Comparison of ENCODE assay signal across 9 mouse cellular contexts in the genomic region with DNA sequence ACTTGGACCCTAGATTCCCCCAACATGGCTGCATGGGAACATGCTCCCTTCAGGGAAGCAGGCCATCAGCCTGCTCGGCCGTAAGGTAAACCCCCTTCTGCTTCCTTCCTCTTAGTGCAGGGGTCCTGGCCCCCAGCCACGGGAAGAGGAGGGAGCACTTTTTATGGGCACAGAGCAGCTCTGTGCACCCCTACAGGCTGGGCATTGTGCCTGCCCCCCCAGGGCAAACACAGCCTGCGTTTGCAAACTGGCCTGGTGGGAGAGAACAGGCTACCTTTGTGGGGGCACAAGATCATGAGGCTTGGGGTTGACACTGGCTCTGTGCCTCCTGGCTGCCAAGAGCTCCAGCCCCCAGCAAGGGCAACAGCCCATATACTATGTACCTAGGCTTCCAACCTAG. TPM values are rescaled to one million over a fixed set of nuclear protein-coding genes. Genes with fewer than 3 reads are reported as not detected.
DNase-seq lines count a peak whose midpoint lies in the region; ATAC-seq and TF ChIP-seq lines count a peak whose summit lies in the region.
"Had no signal": no experiment of that assay in that cellular context is flagged by ENCODE, and none has a peak within 500 bp of the region (broad histone marks: within the 10 kb centered on the region; RNA-seq: fewer than 3 reads in every experiment).

No protein-coding gene starts in this region.

- peaks cover 42% of the 10 kb centered on the region for H3K4me1 ChIP-seq in heart, embryonic 12.5 days (replicated peaks)
- H3K4me1 ChIP-seq in limb, embryonic 13.5 days: peaks cover 65% of the 10 kb centered on the region
- peaks cover 8% of the 10 kb centered on the region for H3K4me1 ChIP-seq in stomach, postnatal 0 days (replicated peaks; ENCODE audit: control insufficient read depth, insufficient read depth)

- ATAC-seq in heart, embryonic 12.5 days (ENCODE audit: insufficient number of reproducible peaks, low FRiP score): no peak
- no peak for ATAC-seq in limb, embryonic 13.5 days (ENCODE audit: low FRiP score, low read depth)
- no peak for ATAC-seq in stomach, postnatal 0 days (ENCODE audit: low FRiP score, low TSS enrichment)

- H3K27me3 ChIP-seq in heart, embryonic 12.5 days (replicated peaks): no peaks in the 10 kb centered on the region
- no peaks in the 10 kb centered on the region for H3K27me3 ChIP-seq in limb, embryonic 13.5 days
- H3K27me3 ChIP-seq in stomach, postnatal 0 days (ENCODE audit: control insufficient read depth, insufficient read depth, low read length): no peaks in the 10 kb centered on the region

- no peaks in the 10 kb centered on the region for H3K9me3 ChIP-seq in heart, embryonic 12.5 days (replicated peaks)
- H3K9me3 ChIP-seq in limb, embryonic 13.5 days: no peaks in the 10 kb centered on the region
- H3K9me3 ChIP-seq in stomach, postnatal 0 days (ENCODE audit: control insufficient read depth, low read length): no peaks in the 10 kb centered on the region

- H3K36me3 ChIP-seq in heart, embryonic 12.5 days: peaks cover 55% of the 10 kb centered on the region
- H3K36me3 ChIP-seq in limb, embryonic 13.5 days: peaks cover 52% of the 10 kb centered on the region
- H3K36me3 ChIP-seq in stomach, postnatal 0 days (ENCODE audit: control insufficient read depth, insufficient read depth, low read length): peaks cover 18% of the 10 kb centered on the region

- 0 out of 2 replicates have a peak overlapping the region, but pooled peaks have one; percentile 91 for H3K9ac ChIP-seq in heart, embryonic 12.5 days
- peak overlapping the region; percentile 99; the same call in 1 of the 2 replicates for H3K9ac ChIP-seq in limb, embryonic 13.5 days
- no peak overlapping the region for H3K9ac ChIP-seq in stomach, postnatal 0 days (ENCODE audit: low read length)

- TF ChIP-seq EP300 in stomach, postnatal 0 days (optimal IDR thresholded peaks at IDR 0.05): no peak

- TF ChIP-seq CTCF in stomach, postnatal 0 days (IDR thresholded peaks at IDR 0.05; ENCODE audit: low read depth): no peak

- DNase-seq in heart, postnatal 14 days: no peak
- DNase-seq in right cerebral cortex, postnatal 10 days (ENCODE audit: low spot score in 2 of 2): peak; percentile 83
- DNase-seq in right cerebral cortex, adult 18-20 months: no peak
- peak; percentile 22 for DNase-seq in stomach, postnatal 0 days (ENCODE audit: low spot score)
- DNase-seq in left cerebral cortex, postnatal 36 days (ENCODE audit: low spot score in 2 of 2): no peak
- DNase-seq in left cerebral cortex, adult 9 months (ENCODE audit: low spot score in 2 of 2): no peak
- DNase-seq: cerebellum, adult 11 months had no signal

- H3K4me2 ChIP-seq in heart, embryonic 12.5 days: peak overlapping the region; percentile 81
- H3K4me2 ChIP-seq in limb, embryonic 13.5 days (replicated peaks): peak overlapping the region; percentile 91
- H3K4me2 ChIP-seq in stomach, postnatal 0 days (replicated peaks; ENCODE audit: low read depth): no peak overlapping the region

- 0 out of 2 replicates have a peak overlapping the region, but pooled peaks have one; percentile 3 for H3K4me3 ChIP-seq in heart, embryonic 12.5 days
- peak overlapping the region; percentile 100 for H3K4me3 ChIP-seq in limb, embryonic 13.5 days
- H3K4me3 ChIP-seq in stomach, postnatal 0 days (ENCODE audit: low read depth, low read length): no peak overlapping the region

- peak overlapping the region; percentile 19; the same call in 1 of the 2 replicates for H3K27ac ChIP-seq in heart, embryonic 12.5 days (ENCODE audit: poor library complexity, severe bottlenecking)
- peak overlapping the region; percentile 100 for H3K27ac ChIP-seq in limb, embryonic 13.5 days
- H3K27ac ChIP-seq in stomach, postnatal 0 days (replicated peaks): peak overlapping the region; percentile 9; the same call in 1 of the 2 replicates

- WGBS in heart, embryonic 12.5 days: 78% methylated on average over 4 of the region's 4 CpGs
- 41% methylated on average over 4 of the region's 4 CpGs for WGBS in limb, embryonic 13.5 days
- 30% methylated on average over 4 of the region's 4 CpGs for WGBS in stomach, postnatal 0 days

- intact Hi-C loops in heart, postnatal 14 days (cut with DNase I): no loop called here
- intact Hi-C loops in left cerebral cortex, postnatal 36 days (cut with DNase I): no loop called here

RNA-seq across cellular contexts. Expression of gene Traf4, which starts 3.4 kb away (rescaled TPM):
- 51.8 and 52.5 TPM in 2 replicates for polyA plus RNA-seq in heart, embryonic 12.5 days (2016; fragmentation: Nextera tagmentation; extraction: Ambion mirVana)
- total RNA-seq in heart, postnatal 14 days (2021): 10 to 100 TPM; 10.3 to 11.2 TPM
- 108 and 109 TPM in 2 replicates for polyA plus RNA-seq in limb, embryonic 13.5 days (2015; fragmentation: Nextera tagmentation; extraction: Ambion mirVana)
- polyA plus RNA-seq in stomach, postnatal 0 days (2015; fragmentation: Nextera tagmentation; extraction: Ambion mirVana): 22.4 and 26.9 TPM in 2 replicates
- total RNA-seq in left cerebral cortex, postnatal 36 days (2021): 10 to 100 TPM; 10.5 to 12.5 TPM

RNA-seq across cellular contexts. Expression of gene Nek8, which starts 14.5 kb away (rescaled TPM):
- 12.1 and 16.5 TPM in 2 replicates for polyA plus RNA-seq in heart, embryonic 12.5 days (2016; fragmentation: Nextera tagmentation; extraction: Ambion mirVana)
- 1 to 10 TPM; 4.8 to 6.2 TPM for total RNA-seq in heart, postnatal 14 days (2021)
- polyA plus RNA-seq in limb, embryonic 13.5 days (2015; fragmentation: Nextera tagmentation; extraction: Ambion mirVana): 20.1 and 20.7 TPM in 2 replicates
- polyA plus RNA-seq in stomach, postnatal 0 days (2015; fragmentation: Nextera tagmentation; extraction: Ambion mirVana): 6.4 and 7.4 TPM in 2 replicates
- total RNA-seq in left cerebral cortex, postnatal 36 days (2021): 1 to 10 TPM; 2.7 to 3.2 TPM

RNA-seq across cellular contexts. Expression of gene Tlcd1, which starts 14.5 kb away (rescaled TPM):
- 11.7 and 14.2 TPM in 2 replicates for polyA plus RNA-seq in heart, embryonic 12.5 days (2016; fragmentation: Nextera tagmentation; extraction: Ambion mirVana)
- total RNA-seq in heart, postnatal 14 days (2021): 1 to 10 TPM; 6.5 to 7.6 TPM
- 13.5 and 14.1 TPM in 2 replicates for polyA plus RNA-seq in limb, embryonic 13.5 days (2015; fragmentation: Nextera tagmentation; extraction: Ambion mirVana)
- 41.3 and 45.6 TPM in 2 replicates for polyA plus RNA-seq in stomach, postnatal 0 days (2015; fragmentation: Nextera tagmentation; extraction: Ambion mirVana)
- total RNA-seq in left cerebral cortex, postnatal 36 days (2021): 10 to 100 TPM; 32.5 to 36.1 TPM

RNA-seq across cellular contexts. Expression of gene Rpl23a, which starts 21.4 kb away (rescaled TPM):
- polyA plus RNA-seq in heart, embryonic 12.5 days (2016; fragmentation: Nextera tagmentation; extraction: Ambion mirVana): 847 and 859 TPM in 2 replicates
- total RNA-seq in heart, postnatal 14 days (2021): 100 to 1,000 TPM; 776 to 812 TPM
- polyA plus RNA-seq in limb, embryonic 13.5 days (2015; fragmentation: Nextera tagmentation; extraction: Ambion mirVana): 1,373 and 1,384 TPM in 2 replicates
- 1,145 and 1,168 TPM in 2 replicates for polyA plus RNA-seq in stomach, postnatal 0 days (2015; fragmentation: Nextera tagmentation; extraction: Ambion mirVana)
- 100 to 1,000 TPM; 673 to 732 TPM for total RNA-seq in left cerebral cortex, postnatal 36 days (2021)

RNA-seq across cellular contexts. Expression of gene Rab34, which starts 26.3 kb away (rescaled TPM):
- 53.3 and 54.6 TPM in 2 replicates for polyA plus RNA-seq in heart, embryonic 12.5 days (2016; fragmentation: Nextera tagmentation; extraction: Ambion mirVana)
- 10 to 100 TPM; 14.2 to 17.8 TPM for total RNA-seq in heart, postnatal 14 days (2021)
- polyA plus RNA-seq in limb, embryonic 13.5 days (2015; fragmentation: Nextera tagmentation; extraction: Ambion mirVana): 171 and 185 TPM in 2 replicates
- 59.0 and 61.4 TPM in 2 replicates for polyA plus RNA-seq in stomach, postnatal 0 days (2015; fragmentation: Nextera tagmentation; extraction: Ambion mirVana)
- 10 to 100 TPM; 20.5 to 28.0 TPM for total RNA-seq in left cerebral cortex, postnatal 36 days (2021)

Comparison
In these comparisons a context has a peak if more than half of its experiments do, and no peak if none do; other contexts are left out.
1. DNase-seq: peak in right cerebral cortex, postnatal 10 days (2 of 2) and stomach, postnatal 0 days (single experiment); none in heart, postnatal 14 days (0 of 2), right cerebral cortex, adult 18-20 months (single experiment), left cerebral cortex, postnatal 36 days (0 of 2) and left cerebral cortex, adult 9 months (0 of 2).
2. H3K27ac ChIP-seq: peak in every context shown above with its lines; median percentile 100 in limb, embryonic 13.5 days; 19 in heart, embryonic 12.5 days; 9 in stomach, postnatal 0 days.